Mouse (Mus musculus): ENCODE data around the gene Rnf207. TPM values are rescaled to one million over a fixed set of nuclear protein-coding genes. Genes with fewer than 3 reads are reported as not detected.
A peak's percentile ranks its signal among the peaks of the same experiment; 100 is the strongest.

Gene Rnf207
- total and polyA plus RNA-seq, 2 experiments from 2014 or later = 7.2 to 15.2 TPM

- H3K27me3 ChIP-seq (ENCODE audit: insufficient read depth, low read length) = peaks cover 27% of the 10 kb centered on the region
- H3K4me3 ChIP-seq (ENCODE audit: low read depth, low read length) = no peak overlapping the region
- H3K9ac ChIP-seq (replicated peaks; ENCODE audit: low read length, poor library complexity, severe bottlenecking) = no peak overlapping the region
- H3K27ac ChIP-seq (ENCODE audit: low read depth, low read length) = no peak overlapping the region
- H3K4me1 ChIP-seq (ENCODE audit: insufficient read depth, low read length) = 0 out of 2 replicates have a peak, but pooled peaks cover 8% of the 10 kb centered on the region
- no peak for ATAC-seq (ENCODE audit: low FRiP score)
- 0 out of 2 replicates have a peak, but pooled peaks cover under 1% of the 10 kb centered on the region for H3K36me3 ChIP-seq (ENCODE audit: insufficient read depth, low read length)
- H3K9me3 ChIP-seq (ENCODE audit: low read length) = no peaks in the 10 kb centered on the region
- no peak for DNase-seq (ENCODE audit: low spot score)
- no peak overlapping the region for H3K4me2 ChIP-seq (ENCODE audit: low read depth, low read length, poor library complexity, severe bottlenecking)
- TF ChIP-seq CTCF (IDR thresholded peaks at IDR 0.05) = peak; percentile 57
- WGBS = 55% methylated on average over 10 of the region's 10 CpGs
These were observed 24.4 kb downstream of the Rnf207 start for GRCm38 (mm10) chr4:152294188-152294929.

GRCm38 (mm10) chr4:152292102-152292765 is 26.6 kb downstream of the Rnf207 start:
- H3K9ac ChIP-seq (replicated peaks; ENCODE audit: low read length, poor library complexity, severe bottlenecking) = no peak overlapping the region
- peaks cover 38% of the 10 kb centered on the region for H3K27me3 ChIP-seq (ENCODE audit: insufficient read depth, low read length)
- no peak overlapping the region for H3K4me2 ChIP-seq (ENCODE audit: low read depth, low read length, poor library complexity, severe bottlenecking)
- no peaks in the 10 kb centered on the region for H3K36me3 ChIP-seq (ENCODE audit: insufficient read depth, low read length)
- H3K9me3 ChIP-seq (ENCODE audit: low read length) = no peaks in the 10 kb centered on the region
- TF ChIP-seq CTCF (IDR thresholded peaks at IDR 0.05) = no peak
- DNase-seq (ENCODE audit: low spot score) = no peak
- H3K27ac ChIP-seq (ENCODE audit: low read depth, low read length) = no peak overlapping the region
- no peak overlapping the region for H3K4me3 ChIP-seq (ENCODE audit: low read depth, low read length)
- ATAC-seq (ENCODE audit: low FRiP score) = no peak
- WGBS = 11% methylated on average over 12 of the region's 12 CpGs
- H3K4me1 ChIP-seq (ENCODE audit: insufficient read depth, low read length) = no peaks in the 10 kb centered on the region

- Histone ChIP-seq H3K36me3 (ENCODE audit: insufficient read depth, low read length) (no peaks in the 10 kb centered on the region), H3K9ac (replicated peaks; ENCODE audit: low read length, poor library complexity, severe bottlenecking) (0 out of 2 replicates have a peak within 1 kb of the TSS, but pooled peaks have one; percentile 29), H3K27me3 (ENCODE audit: insufficient read depth, low read length) (peaks cover 42% of the 10 kb centered on the region), H3K4me1 (ENCODE audit: insufficient read depth, low read length) (peaks cover 5% of the 10 kb centered on the region; the same call in 1 of the 2 replicates), H3K4me2 (ENCODE audit: low read depth, low read length, poor library complexity, severe bottlenecking) (peak within 1 kb of the TSS; percentile 53), H3K27ac (ENCODE audit: low read depth, low read length) (no peak within 1 kb of the TSS), H3K4me3 (ENCODE audit: low read depth, low read length) (peak within 1 kb of the TSS; percentile 29), H3K9me3 (ENCODE audit: low read length) (no peaks in the 10 kb centered on the region)
- ATAC-seq (ENCODE audit: low FRiP score) (no peak), DNase-seq (ENCODE audit: low spot score) (no peak)
- no peak for TF ChIP-seq CTCF (IDR thresholded peaks at IDR 0.05)
- 22% methylated on average over 6 of the region's 6 CpGs for WGBS
These were observed 27.2 kb downstream of the Rnf207 start, which contains the start of gene Hes3 for GRCm38 (mm10) chr4:152291562-152291961. Hes3 (minus strand) TSS chr4:152291662.

GRCm38 (mm10) chr4:152290991-152291390 is 27.8 kb downstream of the Rnf207 start:
- no peak for DNase-seq (ENCODE audit: low spot score)
- H3K27ac ChIP-seq (ENCODE audit: low read depth, low read length) = no peak overlapping the region
- H3K27me3 ChIP-seq (ENCODE audit: insufficient read depth, low read length) = peaks cover 47% of the 10 kb centered on the region
- ATAC-seq (ENCODE audit: low FRiP score) = no peak
- no peaks in the 10 kb centered on the region for H3K36me3 ChIP-seq (ENCODE audit: insufficient read depth, low read length)
- H3K4me3 ChIP-seq (ENCODE audit: low read depth, low read length) = no peak overlapping the region; the same call in 1 of the 2 replicates
- no peaks in the 10 kb centered on the region for H3K9me3 ChIP-seq (ENCODE audit: low read length)
- peaks cover 9% of the 10 kb centered on the region; the same call in 1 of the 2 replicates for H3K4me1 ChIP-seq (ENCODE audit: insufficient read depth, low read length)
- no peak for TF ChIP-seq CTCF (IDR thresholded peaks at IDR 0.05)
- H3K9ac ChIP-seq (replicated peaks; ENCODE audit: low read length, poor library complexity, severe bottlenecking) = no peak overlapping the region
- H3K4me2 ChIP-seq (ENCODE audit: low read depth, low read length, poor library complexity, severe bottlenecking) = no peak overlapping the region
- 14% methylated on average over 11 of the region's 11 CpGs for WGBS

- no peak for TF ChIP-seq CTCF (IDR thresholded peaks at IDR 0.05)
- Histone ChIP-seq H3K4me2 (ENCODE audit: low read depth, low read length, poor library complexity, severe bottlenecking) (peak overlapping the region; percentile 53), H3K27me3 (ENCODE audit: insufficient read depth, low read length) (peaks cover 48% of the 10 kb centered on the region), H3K36me3 (ENCODE audit: insufficient read depth, low read length) (no peaks in the 10 kb centered on the region), H3K27ac (ENCODE audit: low read depth, low read length) (no peak overlapping the region), H3K4me1 (ENCODE audit: insufficient read depth, low read length) (peaks cover 9% of the 10 kb centered on the region; the same call in 1 of the 2 replicates), H3K9ac (replicated peaks; ENCODE audit: low read length, poor library complexity, severe bottlenecking) (0 out of 2 replicates have a peak overlapping the region, but pooled peaks have one; percentile 29), H3K4me3 (ENCODE audit: low read depth, low read length) (peak overlapping the region; percentile 29), H3K9me3 (ENCODE audit: low read length) (no peaks in the 10 kb centered on the region)
- DNase-seq (ENCODE audit: low spot score) = no peak
- ATAC-seq (ENCODE audit: low FRiP score) = no peak
- under 1% methylated on average over 39 of the region's 39 CpGs for WGBS
These were observed 28.4 kb downstream of the Rnf207 start for GRCm38 (mm10) chr4:152290385-152290784.

Data from midbrain, postnatal 0 days (tissue).